Mouse (Mus musculus) lung, adult 2 months (tissue): Measurements from ENCODE around the gene Fbxo7. TPM values are rescaled to one million over a fixed set of nuclear protein-coding genes. Genes with fewer than 3 reads are reported as not detected.

Experiments
- DNase-seq: peaks from one replicate; pipeline ENCODE4 v3.0.0; 2022
- H3K4me1 ChIP-seq: fragments of 200-500 bp; 2 replicates; pipeline ENCODE4 v1.6.1; 2011; ENCODE audit warnings: low read length; ENCODE audit not compliant: control insufficient read depth, insufficient read depth
- H3K4me3 ChIP-seq: fragments of 200-500 bp; replicated peaks from 2 replicates; pipeline ENCODE3; 2011; ENCODE audit warnings: low read depth, mild to moderate bottlenecking, control low read depth, low read length; ENCODE audit errors: extremely low read depth
- CTCF ChIP-seq: fragments of 200-500 bp; IDR thresholded peaks from 2 replicates; pipeline ENCODE4 v1.5.1; 2011; ENCODE audit warnings: mild to moderate bottlenecking, low read length, control low read depth; ENCODE audit not compliant: insufficient read depth
- POLR2A ChIP-seq: fragments of 200-500 bp; IDR thresholded peaks from 2 replicates; pipeline ENCODE4 v1.6.1; 2011; ENCODE audit warnings: low read depth, mild to moderate bottlenecking, control low read depth, low read length, borderline replicate concordance; ENCODE audit errors: extremely low read depth
- WGBS: fragments of 180-500 bp; shearing (Covaris S2); methylation state at CpG from one replicate; pipeline ENCODE4 v1.1.7; 2018; 5-methylcytosine and 5-hydroxymethylcytosine counted together
- polyA plus RNA-seq: library from polyadenylated mRNA; depleted of rRNA; stranded (reverse); fragments of >200 nt; gene quantifications from 2 replicates; pipeline ENCODE4 v1.2.3, GENCODE M21; 2012

Fbxo7 gene
- polyA plus RNA-seq, 1 experiment, result 23.9 TPM

DNA sequence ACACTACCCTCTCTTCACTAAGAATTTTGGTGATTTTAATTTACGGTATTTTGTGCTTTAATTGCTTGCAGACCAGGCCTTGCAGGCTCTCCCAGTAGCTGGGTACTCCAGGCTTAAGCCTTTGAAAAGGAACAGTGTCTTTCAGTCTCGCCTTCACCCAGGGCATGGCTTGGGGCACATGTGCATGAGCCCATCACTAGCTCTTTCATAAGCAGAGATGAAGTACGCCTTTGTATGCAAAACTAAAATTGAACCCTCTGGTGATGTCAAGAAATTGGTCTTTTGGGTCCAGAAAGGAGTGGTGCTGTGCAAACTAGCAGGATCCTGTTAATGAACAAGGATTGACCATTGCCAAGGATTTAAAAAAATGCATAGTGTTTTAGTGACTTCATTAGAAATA is 10.7 kb downstream of the Fbxo7 start:
- 92% methylated on average over 3 of the region's 3 CpGs for WGBS
- DNase-seq, result no peak
- Histone ChIP-seq H3K4me3 (no peak overlapping the region), H3K4me1 (no peaks in the 10 kb centered on the region)
- TF ChIP-seq CTCF (no peak), POLR2A (no peak)

DNA sequence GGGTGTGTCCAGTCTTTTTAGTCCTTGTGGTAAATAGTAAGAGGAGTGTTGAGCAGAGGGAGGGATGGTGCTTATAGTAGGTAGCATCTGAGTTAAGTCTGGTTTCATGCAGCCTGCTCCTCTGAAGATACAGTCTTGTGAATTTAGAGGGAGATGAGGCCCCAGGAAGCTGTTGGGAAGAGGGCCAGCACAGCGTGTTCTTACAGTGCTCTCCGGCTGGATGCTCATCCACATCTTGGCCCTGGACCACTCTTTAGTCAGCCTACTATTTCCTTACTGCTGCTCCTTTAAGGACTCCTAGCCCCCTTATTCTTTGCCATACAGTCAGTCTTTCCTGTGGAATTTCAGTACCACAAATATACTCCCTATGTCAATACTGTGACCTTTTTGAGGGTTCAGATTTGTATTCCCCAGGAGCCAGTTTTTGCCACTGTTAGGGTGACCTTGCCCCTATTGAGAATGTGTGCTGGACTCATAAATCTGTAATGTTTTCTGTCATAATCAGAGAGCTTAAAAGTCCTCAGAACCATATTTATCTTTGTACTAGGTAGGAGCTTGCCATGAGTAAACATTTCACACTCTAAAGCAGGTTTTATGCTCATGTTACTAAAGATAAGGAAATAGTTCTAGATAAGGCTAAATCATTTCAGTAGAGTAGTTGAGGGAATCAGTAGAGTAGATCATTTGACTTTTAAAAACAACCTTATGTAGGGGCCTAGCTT is 12.4 kb downstream of the Fbxo7 start:
- no peak for DNase-seq
- no peak for TF ChIP-seq CTCF
- TF ChIP-seq POLR2A, result no peak
- Histone ChIP-seq H3K4me3 (no peak overlapping the region), H3K4me1 (no peaks in the 10 kb centered on the region)
- WGBS, result 42% methylated on average over 2 of the region's 2 CpGs

DNA sequence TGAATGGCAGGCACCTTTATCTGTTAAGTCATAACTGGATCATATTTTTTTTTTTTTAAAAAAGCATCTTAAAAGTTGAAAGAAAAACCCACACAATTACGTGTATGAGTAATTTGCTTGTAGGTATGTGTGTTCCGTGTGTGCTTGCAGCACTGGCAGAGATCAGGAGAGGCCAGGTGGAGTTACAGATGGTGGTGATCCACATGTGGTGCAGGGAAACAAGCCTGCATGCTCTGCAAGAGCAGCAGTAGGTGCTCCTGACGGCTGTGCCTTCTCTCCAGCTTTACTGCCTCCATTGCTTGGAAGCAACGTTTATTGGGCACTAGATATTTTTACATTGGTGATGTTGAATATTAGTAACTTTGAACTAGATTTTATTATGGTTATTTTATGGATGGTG is 21.9 kb downstream of the Fbxo7 start:
- WGBS, result 86% methylated on average over 4 of the region's 4 CpGs
- H3K4me1 ChIP-seq, result peaks cover 2% of the 10 kb centered on the region
- no peak for DNase-seq
- no peak overlapping the region for H3K4me3 ChIP-seq
- no peak for TF ChIP-seq CTCF

DNA sequence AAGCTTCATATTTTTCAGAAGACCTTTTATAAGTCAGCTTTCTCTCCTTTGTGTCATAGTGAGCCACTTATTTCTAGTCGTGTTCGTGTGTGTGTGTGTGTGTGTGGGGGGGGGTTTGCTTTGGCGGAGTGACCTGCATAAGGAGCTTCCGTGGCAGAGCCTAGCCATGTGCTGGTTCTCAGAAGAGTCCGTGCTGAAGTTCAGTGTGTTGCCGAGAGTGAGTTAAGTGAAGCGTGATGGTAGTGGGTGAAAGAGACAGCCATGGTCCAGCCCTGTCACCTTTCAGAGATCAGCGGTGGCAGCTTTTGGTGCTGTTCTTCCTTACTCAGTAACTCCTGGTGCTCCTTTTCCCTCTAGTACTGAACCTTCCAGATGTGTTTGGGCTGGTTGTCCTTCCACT is 22.3 kb downstream of the Fbxo7 start:
- no peak overlapping the region for H3K4me3 ChIP-seq
- peaks cover 2% of the 10 kb centered on the region for H3K4me1 ChIP-seq
- no peak for TF ChIP-seq POLR2A
- TF ChIP-seq CTCF, result no peak
- DNase-seq, result no peak
- WGBS, result 89% methylated on average over 8 of the region's 8 CpGs

DNA sequence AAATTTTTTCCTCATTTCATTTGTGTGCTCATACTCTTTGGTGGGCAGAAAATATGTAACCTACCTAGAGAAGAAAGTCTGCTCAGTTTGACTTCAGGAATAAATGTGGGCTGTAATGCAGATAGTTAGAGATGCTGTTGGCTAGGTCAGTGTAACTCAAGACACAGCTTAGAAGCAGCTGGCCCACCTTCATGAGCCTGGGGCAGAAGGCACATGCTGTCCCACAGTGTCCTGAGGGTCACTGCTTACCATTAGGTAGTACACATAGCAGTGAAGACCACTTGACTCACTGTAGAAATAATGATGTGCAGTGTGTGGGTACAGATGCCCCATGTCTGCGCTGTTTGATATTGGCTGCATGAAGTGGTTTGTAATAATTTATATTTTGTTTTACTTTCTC is 24.6 kb downstream of the Fbxo7 start:
- TF ChIP-seq POLR2A (no peak), CTCF (no peak)
- WGBS, result 98% methylated on average over 1 of the region's 1 CpGs

DNA sequence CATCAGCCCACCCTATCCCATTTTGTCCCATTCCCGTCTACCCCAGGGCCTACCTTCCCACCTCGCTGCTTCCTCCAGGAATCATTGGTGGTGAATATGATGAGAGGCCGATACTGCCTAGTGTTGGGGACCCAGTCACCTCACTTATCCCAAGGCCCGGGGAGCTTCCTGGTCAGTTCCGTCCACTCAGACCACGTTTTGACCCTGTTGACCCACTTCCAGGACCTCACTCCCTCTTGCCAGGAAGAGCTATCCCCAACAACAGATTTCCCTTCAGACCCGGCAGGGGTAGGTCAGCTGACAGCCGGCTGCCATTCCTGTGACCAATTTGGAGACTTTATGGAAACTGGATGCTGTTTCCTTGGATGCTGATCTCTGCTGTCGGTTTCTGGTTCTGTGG is 26.0 kb downstream of the Fbxo7 start:
- DNase-seq, result no peak
- Histone ChIP-seq H3K4me1 (peaks cover 2% of the 10 kb centered on the region), H3K4me3 (no peak overlapping the region)
- 83% methylated on average over 9 of the region's 9 CpGs for WGBS
- TF ChIP-seq CTCF, result no peak
- TF ChIP-seq POLR2A, result no peak

More for the DNA sequence above, 24.6 kb downstream of the Fbxo7 start:
- Histone ChIP-seq H3K4me3 (no peak overlapping the region), H3K4me1 (peaks cover 2% of the 10 kb centered on the region)
- no peak for DNase-seq

DNA sequence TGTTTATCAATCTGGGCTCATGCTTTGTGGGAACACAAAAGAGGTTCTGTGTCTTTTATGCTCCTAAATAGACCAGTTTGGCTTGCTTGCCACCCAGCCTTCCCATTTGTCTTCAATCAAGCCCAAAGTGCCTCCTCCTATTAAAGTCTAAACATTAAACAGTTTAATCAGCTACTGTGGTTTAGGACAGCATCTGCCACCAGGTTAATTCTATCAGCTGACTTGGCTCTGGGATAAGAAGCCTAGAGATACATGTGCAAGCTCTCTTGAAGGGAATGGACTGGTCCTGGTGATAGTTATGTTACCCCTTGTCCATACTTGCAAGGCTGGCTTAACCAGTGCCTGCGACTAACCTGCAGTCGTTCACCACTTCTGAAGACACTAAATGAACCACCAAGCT is 28.8 kb downstream of the Fbxo7 start:
- WGBS, result 84% methylated on average over 2 of the region's 2 CpGs
- DNase-seq, result no peak
- Histone ChIP-seq H3K4me1 (no peaks in the 10 kb centered on the region), H3K4me3 (no peak overlapping the region)
- TF ChIP-seq CTCF (no peak), POLR2A (no peak)

DNA sequence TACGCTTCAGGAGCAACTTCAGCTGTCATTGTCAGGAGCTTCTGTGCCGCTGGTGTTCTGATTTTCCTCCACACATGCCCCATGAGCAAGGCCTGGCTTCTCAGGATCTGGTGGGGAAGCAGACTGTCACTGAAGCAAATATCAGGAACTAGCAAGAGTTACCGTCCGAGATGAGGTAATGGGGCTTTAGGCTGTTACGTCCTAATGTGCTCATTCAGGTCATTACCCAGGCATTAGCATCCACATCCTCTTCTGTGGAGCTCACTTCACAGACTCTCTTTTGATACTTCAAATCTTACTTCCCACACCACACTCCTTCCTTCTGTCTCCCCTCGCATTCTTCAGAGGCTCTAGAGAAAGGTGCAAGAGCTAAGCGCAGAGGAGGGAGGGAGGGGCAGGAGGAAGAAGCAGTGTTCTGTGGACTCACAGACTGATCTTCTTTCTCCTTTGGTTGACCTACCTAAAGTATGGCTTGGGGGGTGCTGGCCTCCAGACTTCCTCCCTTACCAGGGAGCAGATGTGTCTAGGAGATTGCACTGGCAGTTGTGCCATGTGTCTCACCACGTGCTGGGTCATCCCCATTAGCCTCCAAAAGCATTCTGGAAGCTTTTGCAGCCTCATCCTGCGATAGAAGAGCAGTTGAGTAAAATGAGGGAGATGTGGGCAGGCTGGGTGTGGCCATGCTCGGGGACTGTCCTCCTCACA is 31.2 kb downstream of the Fbxo7 start:
- no peak overlapping the region for H3K4me3 ChIP-seq
- H3K4me1 ChIP-seq, result no peaks in the 10 kb centered on the region
- 83% methylated on average over 10 of the region's 10 CpGs for WGBS
- DNase-seq, result no peak
- TF ChIP-seq POLR2A, result no peak
- TF ChIP-seq CTCF, result no peak

DNA sequence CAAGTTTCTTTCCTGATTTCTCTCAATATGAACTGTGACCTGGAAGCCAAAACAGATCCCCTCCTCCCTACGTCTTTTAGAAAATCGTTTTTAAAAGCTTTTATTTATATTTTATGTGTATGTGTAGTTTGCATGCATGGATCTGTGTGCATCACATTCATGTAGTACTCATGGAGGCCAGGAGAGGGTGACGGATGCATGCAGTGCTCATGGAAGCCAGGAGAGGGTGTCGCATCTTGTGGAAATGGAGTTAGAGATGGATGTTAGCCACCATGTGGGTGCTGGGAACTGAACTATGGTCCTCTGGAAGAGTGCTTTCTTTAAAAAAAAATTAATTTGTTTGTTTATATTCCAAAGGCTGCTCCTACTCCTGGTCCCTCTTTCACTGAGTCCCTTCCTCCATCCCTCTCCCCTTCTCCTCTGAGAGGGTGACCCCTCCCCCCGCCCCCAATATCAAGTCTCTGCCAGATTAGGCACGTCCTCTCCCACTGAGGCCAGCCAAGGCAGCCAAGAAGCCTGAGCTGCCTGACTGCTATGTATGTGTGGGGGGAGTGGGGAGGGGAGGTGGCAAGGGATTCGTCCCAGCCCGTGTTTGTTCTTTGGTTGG is 34.6 kb downstream of the Fbxo7 start:
- DNase-seq, result no peak
- peak; percentile 25 for TF ChIP-seq CTCF
- TF ChIP-seq POLR2A, result no peak
- 80% methylated on average over 8 of the region's 8 CpGs for WGBS
- H3K4me1 ChIP-seq, result no peaks in the 10 kb centered on the region
- H3K4me3 ChIP-seq, result no peak overlapping the region

DNA sequence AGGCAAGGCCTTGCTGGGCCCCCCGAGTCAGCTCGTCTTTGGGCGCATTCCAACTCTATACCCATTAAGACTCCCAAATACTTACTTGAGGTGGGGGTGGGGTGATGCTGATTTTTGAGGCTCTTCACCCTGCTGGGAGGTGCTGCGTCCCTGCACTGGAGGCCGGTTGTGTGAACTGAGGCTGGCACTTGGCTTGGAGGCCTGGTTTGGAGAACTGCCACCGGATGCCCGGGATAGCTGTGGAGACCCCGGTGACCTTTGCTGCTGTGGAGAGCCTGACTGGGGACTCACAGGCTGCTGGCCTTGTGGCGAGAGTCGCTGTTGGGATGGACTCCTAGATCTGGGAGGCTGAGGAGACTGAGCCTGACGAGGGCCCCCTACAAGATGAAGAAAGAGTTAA is 35.5 kb downstream of the Fbxo7 start:
- Histone ChIP-seq H3K4me1 (no peaks in the 10 kb centered on the region), H3K4me3 (no peak overlapping the region)
- no peak for DNase-seq
- 77% methylated on average over 11 of the region's 11 CpGs for WGBS
- TF ChIP-seq CTCF (no peak), POLR2A (no peak)
